Mouse (Mus musculus) hindbrain, postnatal 0 days (tissue): ENCODE results near the gene Lama1. TPM values are rescaled to one million over a fixed set of nuclear protein-coding genes. Genes with fewer than 3 reads are reported as not detected.

Experiments used
- ATAC-seq: fragments of 200-750 bp; cut with Nextera tagmentation; 2 replicates; pipeline ENCODE4 v1.8.0; 2017; ENCODE audit warnings: mild to moderate bottlenecking, moderate TSS enrichment, moderate library complexity
- DNase-seq: peaks from one replicate; pipeline ENCODE4 v3.0.0-alpha.2; 2015; ENCODE audit warnings: low spot score
- H3K27ac ChIP-seq: fragments of 300-500 bp; sonication (generic); 2 replicates; pipeline ENCODE4 v1.5.1; 2014; ENCODE audit warnings: mild to moderate bottlenecking
- H3K27me3 ChIP-seq: fragments of 300-500 bp; sonication (generic); 2 replicates; pipeline ENCODE4 v1.6.1; 2014; ENCODE audit warnings: low read length, mixed read lengths; ENCODE audit not compliant: insufficient read depth
- H3K36me3 ChIP-seq: fragments of 300-500 bp; sonication (generic); 2 replicates; pipeline ENCODE4 v1.6.1; 2014; ENCODE audit warnings: low read length, mixed read lengths; ENCODE audit not compliant: insufficient read depth
- H3K4me1 ChIP-seq: fragments of 300-500 bp; sonication (generic); 2 replicates; pipeline ENCODE4 v1.6.1; 2014; ENCODE audit warnings: antibody characterized with exemption, low read length, mixed read lengths; ENCODE audit not compliant: insufficient read depth
- H3K4me2 ChIP-seq: fragments of 300-500 bp; sonication (generic); 2 replicates; pipeline ENCODE4 v1.6.1; 2014; ENCODE audit warnings: low read depth, mild to moderate bottlenecking, low read length, moderate library complexity, mixed read lengths
- H3K4me3 ChIP-seq: fragments of 300-500 bp; sonication (generic); 2 replicates; pipeline ENCODE4 v1.5.1; 2014; ENCODE audit warnings: low read length
- H3K9ac ChIP-seq: fragments of 300-500 bp; sonication (generic); replicated peaks from 2 replicates; pipeline ENCODE4 v1.6.1; 2014; ENCODE audit warnings: mild to moderate bottlenecking, low read length, moderate library complexity, mixed read lengths
- H3K9me3 ChIP-seq: fragments of 300-500 bp; sonication (generic); 2 replicates; pipeline ENCODE4 v1.6.1; 2016; ENCODE audit warnings: low read length, mixed read lengths
- CTCF ChIP-seq: IDR thresholded peaks from 2 replicates; pipeline ENCODE4 v1.5.1; 2016; ENCODE audit warnings: antibody characterized with exemption, control low read depth, low read depth
- WGBS: fragments of 180-500 bp; shearing (Covaris S2); extraction: QIAGEN DNeasy Blood & Tissue Kit; methylation state at CpG from one replicate; pipeline ENCODE4 v1.1.7; 2014; 5-methylcytosine and 5-hydroxymethylcytosine counted together
- polyA plus RNA-seq: library from polyadenylated mRNA; unstranded; fragments of >200 nt; fragmentation: Nextera tagmentation; extraction: Ambion mirVana; gene quantifications from 2 replicates; pipeline ENCODE4 v1.2.1, GENCODE M21; 2015
- total RNA-seq: library from RNA; depleted of rRNA; stranded (reverse); fragments of >200 nt; gene quantifications from 2 replicates; pipeline ENCODE4 v1.2.3, GENCODE M21; 2014

The Lama1 gene
- total and polyA plus RNA-seq, 2 experiments from 2014 or later, result 2.8 to 18.4 TPM

DNA sequence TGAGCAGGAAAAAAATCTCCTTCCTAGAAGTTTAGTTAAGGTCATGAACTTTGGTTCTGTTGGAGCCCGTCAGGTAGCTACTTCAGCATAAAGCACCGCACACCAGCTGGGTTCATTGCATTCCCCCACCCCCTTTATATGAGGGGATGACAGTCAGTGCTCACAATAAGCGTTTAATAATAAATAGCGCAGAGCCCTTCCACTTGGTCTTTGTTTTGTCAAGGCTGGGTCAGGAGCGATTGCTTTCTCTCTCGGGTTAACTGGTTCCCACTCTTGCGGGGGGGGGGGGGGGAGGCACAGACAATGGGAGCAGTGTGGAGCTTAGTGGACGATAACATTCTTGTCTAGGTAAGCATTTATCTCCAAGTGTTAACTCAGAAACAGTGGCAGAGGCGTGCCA lies 4.7 kb downstream of the Lama1 start:
- no peak for DNase-seq
- no peak for ATAC-seq
- H3K4me3 ChIP-seq, result no peak overlapping the region
- peaks cover 19% of the 10 kb centered on the region; the same call in 1 of the 2 replicates for H3K4me1 ChIP-seq
- H3K4me2 ChIP-seq, result no peak overlapping the region
- no peak for TF ChIP-seq CTCF
- H3K27me3 ChIP-seq, result no peaks in the 10 kb centered on the region
- no peak overlapping the region for H3K27ac ChIP-seq
- H3K9me3 ChIP-seq, result no peaks in the 10 kb centered on the region
- H3K9ac ChIP-seq, result no peak overlapping the region
- H3K36me3 ChIP-seq, result no peaks in the 10 kb centered on the region
- 21% methylated on average over 9 of the region's 9 CpGs for WGBS

GRCm38 (mm10) chr17:67702941-67703340 lies 5.9 kb downstream of the Lama1 start:
- TF ChIP-seq CTCF, result no peak
- H3K36me3 ChIP-seq, result no peaks in the 10 kb centered on the region
- 43% methylated on average over 3 of the region's 3 CpGs for WGBS
- no peak overlapping the region for H3K4me3 ChIP-seq
- H3K27me3 ChIP-seq, result no peaks in the 10 kb centered on the region
- DNase-seq (no peak), ATAC-seq (no peak)
- no peaks in the 10 kb centered on the region for H3K9me3 ChIP-seq
- no peak overlapping the region for H3K9ac ChIP-seq
- peaks cover 16% of the 10 kb centered on the region; the same call in 1 of the 2 replicates for H3K4me1 ChIP-seq
- H3K4me2 ChIP-seq, result no peak overlapping the region
- H3K27ac ChIP-seq, result no peak overlapping the region

- no peak for TF ChIP-seq CTCF
- DNase-seq (no peak), ATAC-seq (no peak)
- WGBS, result 86% methylated on average over 10 of the region's 10 CpGs
- Histone ChIP-seq H3K9ac (no peak overlapping the region), H3K4me1 (0 out of 2 replicates have a peak, but pooled peaks cover 5% of the 10 kb centered on the region), H3K4me3 (no peak overlapping the region), H3K27me3 (no peaks in the 10 kb centered on the region), H3K27ac (no peak overlapping the region), H3K36me3 (no peaks in the 10 kb centered on the region), H3K4me2 (no peak overlapping the region), H3K9me3 (no peaks in the 10 kb centered on the region)
Measured at GRCm38 (mm10) chr17:67705035-67705769, 8.1 kb downstream of the Lama1 start.

- DNase-seq (no peak), ATAC-seq (no peak)
- TF ChIP-seq CTCF, result no peak
- no peaks in the 10 kb centered on the region for H3K9me3 ChIP-seq
- no peak overlapping the region for H3K27ac ChIP-seq
- no peaks in the 10 kb centered on the region for H3K27me3 ChIP-seq
- no peak overlapping the region for H3K9ac ChIP-seq
- no peak overlapping the region for H3K4me2 ChIP-seq
- WGBS, result 80% methylated on average over 5 of the region's 5 CpGs
- H3K4me3 ChIP-seq, result no peak overlapping the region
- peaks cover 5% of the 10 kb centered on the region; the same call in 1 of the 2 replicates for H3K4me1 ChIP-seq
- H3K36me3 ChIP-seq, result no peaks in the 10 kb centered on the region
Measured at GRCm38 (mm10) chr17:67706372-67706771, 9.3 kb downstream of the Lama1 start.

DNA sequence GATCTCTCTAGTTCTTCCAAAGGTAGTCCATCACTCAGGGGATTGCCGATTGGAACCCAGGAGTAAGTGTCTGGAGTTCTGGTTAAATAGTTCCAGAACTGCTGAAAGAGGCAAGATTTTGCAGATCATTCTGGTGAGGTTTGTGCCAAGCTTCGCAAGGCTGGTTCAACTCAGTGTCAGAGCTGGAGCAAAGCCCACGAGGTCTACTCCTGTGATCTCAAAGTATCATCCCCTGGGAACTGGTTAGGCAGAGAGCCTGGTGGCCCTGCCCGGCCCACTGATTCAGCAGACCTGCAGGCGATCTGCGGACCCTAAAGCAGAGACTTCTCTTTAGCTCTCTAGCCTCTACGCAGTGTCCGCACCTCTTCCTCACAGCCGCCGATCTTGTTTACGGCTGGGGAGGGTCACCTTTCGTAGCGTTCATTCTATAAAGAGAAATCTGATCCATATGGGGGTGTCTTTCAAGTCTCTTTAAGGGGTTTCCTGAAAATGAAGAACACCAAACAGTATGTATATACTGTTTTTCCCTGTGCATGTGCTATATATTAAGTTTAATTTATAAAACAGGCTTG lies 10.8 kb downstream of the Lama1 start:
- H3K9me3 ChIP-seq, result no peaks in the 10 kb centered on the region
- WGBS, result 69% methylated on average over 13 of the region's 13 CpGs
- H3K27ac ChIP-seq, result no peak overlapping the region
- no peaks in the 10 kb centered on the region for H3K27me3 ChIP-seq
- no peaks in the 10 kb centered on the region for H3K36me3 ChIP-seq
- peaks cover 4% of the 10 kb centered on the region; the same call in 1 of the 2 replicates for H3K4me1 ChIP-seq
- no peak for TF ChIP-seq CTCF
- H3K9ac ChIP-seq, result no peak overlapping the region
- ATAC-seq (no peak), DNase-seq (no peak)
- no peak overlapping the region for H3K4me2 ChIP-seq
- no peak overlapping the region for H3K4me3 ChIP-seq

- Histone ChIP-seq H3K36me3 (no peaks in the 10 kb centered on the region), H3K4me2 (no peak overlapping the region), H3K9me3 (no peaks in the 10 kb centered on the region), H3K4me1 (no peaks in the 10 kb centered on the region; the same call in 1 of the 2 replicates), H3K4me3 (no peak overlapping the region), H3K27me3 (no peaks in the 10 kb centered on the region), H3K9ac (no peak overlapping the region), H3K27ac (no peak overlapping the region)
- DNase-seq (peak; percentile 26), ATAC-seq (0 out of 2 replicates have a peak, but pooled peaks have one; percentile 18)
- TF ChIP-seq CTCF, result no peak
- 43% methylated on average over 6 of the region's 6 CpGs for WGBS
Measured at GRCm38 (mm10) chr17:67710377-67710781, 13.3 kb downstream of the Lama1 start.

DNA sequence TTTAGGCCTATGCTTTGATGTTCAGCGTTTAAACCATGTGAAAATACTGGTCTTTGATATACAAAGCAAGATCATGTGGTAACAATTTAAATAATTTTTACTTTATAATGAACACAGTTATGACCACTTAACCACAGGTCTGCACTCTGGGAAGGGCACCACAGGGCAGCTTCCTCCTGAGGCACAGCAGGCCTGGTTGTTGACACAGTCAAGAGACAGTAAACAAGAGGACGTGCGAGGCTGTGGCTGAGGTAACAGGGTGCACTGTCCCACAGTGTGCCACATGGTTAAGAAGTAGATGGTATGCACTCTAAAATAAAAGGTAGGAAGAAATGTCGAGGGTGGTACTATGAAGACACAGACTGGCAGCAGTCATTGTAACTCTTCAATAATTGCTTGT lies 14.3 kb downstream of the Lama1 start:
- TF ChIP-seq CTCF, result no peak
- Histone ChIP-seq H3K9ac (no peak overlapping the region), H3K4me1 (no peaks in the 10 kb centered on the region; the same call in 1 of the 2 replicates), H3K4me2 (no peak overlapping the region), H3K36me3 (no peaks in the 10 kb centered on the region), H3K27me3 (no peaks in the 10 kb centered on the region), H3K4me3 (no peak overlapping the region), H3K27ac (no peak overlapping the region), H3K9me3 (no peaks in the 10 kb centered on the region)
- DNase-seq, result no peak
- WGBS, result 59% methylated on average over 4 of the region's 4 CpGs
- ATAC-seq, result no peak
